30 mouse cellular contexts compared by ENCODE assay signal in genomic region chr4:62486162-62486696, GRCm38 (mm10). TPM values are rescaled to one million over a fixed set of nuclear protein-coding genes. Genes with fewer than 3 reads are reported as not detected.
DNase-seq lines count a peak whose midpoint lies in the region; ATAC-seq and TF ChIP-seq lines count a peak whose summit lies in the region.
"Had no signal": no experiment of that assay in that cellular context is flagged by ENCODE, and none has a peak within 500 bp of the region (broad histone marks: within the 10 kb centered on the region; RNA-seq: fewer than 3 reads in every experiment).

No protein-coding gene starts in this region.

- no peak overlapping the region for H3K4me3 ChIP-seq in kidney, embryonic 14.5 days (ENCODE audit: low read length)
- H3K4me3 ChIP-seq in kidney, embryonic 16.5 days (ENCODE audit: low read length): no peak overlapping the region
- H3K4me3 ChIP-seq in liver, embryonic 14.5 days (ENCODE audit: insufficient read depth in 1 of 2, low read depth in 2 of 2, low read length in 2 of 2): no peak overlapping the region
- H3K4me3 ChIP-seq in liver, postnatal 0 days (ENCODE audit: low read depth, low read length): no peak overlapping the region
- H3K4me3 ChIP-seq: erythroblast, embryonic 14.5 days; forebrain, embryonic 12.5 days; heart, embryonic 10.5 days; heart, embryonic 15.5 days; layer of hippocampus, adult 2 months; left cerebral cortex, adult 2 months; limb, embryonic 12.5 days had no signal

- H3K9me3 ChIP-seq in kidney, embryonic 14.5 days (ENCODE audit: control insufficient read depth, low read length): no peaks in the 10 kb centered on the region
- H3K9me3 ChIP-seq in kidney, embryonic 16.5 days (ENCODE audit: low read length): no peaks in the 10 kb centered on the region
- H3K9me3 ChIP-seq in liver, embryonic 14.5 days (ENCODE audit: control insufficient read depth, low read length): no peaks in the 10 kb centered on the region
- no peaks in the 10 kb centered on the region for H3K9me3 ChIP-seq in liver, postnatal 0 days (ENCODE audit: low read length)
- H3K9me3 ChIP-seq: forebrain, embryonic 12.5 days; heart, embryonic 10.5 days; heart, embryonic 15.5 days; limb, embryonic 12.5 days had no signal

- no peak for TF ChIP-seq CTCF in liver, embryonic 14.5 days (IDR thresholded peaks at IDR 0.05; ENCODE audit: low read depth)
- TF ChIP-seq CTCF in liver, postnatal 0 days (IDR thresholded peaks at IDR 0.05; ENCODE audit: low read depth): no peak

- H3K36me3 ChIP-seq in kidney, embryonic 14.5 days (ENCODE audit: control insufficient read depth, insufficient read depth, low read length): no peaks in the 10 kb centered on the region
- peaks cover under 1% of the 10 kb centered on the region; the same call in 1 of the 2 replicates for H3K36me3 ChIP-seq in kidney, embryonic 16.5 days (ENCODE audit: insufficient read depth, low read length)
- H3K36me3 ChIP-seq in liver, embryonic 14.5 days (replicated peaks; ENCODE audit: control insufficient read depth, insufficient read depth, low read depth): no peaks in the 10 kb centered on the region
- no peaks in the 10 kb centered on the region for H3K36me3 ChIP-seq in liver, postnatal 0 days (replicated peaks; ENCODE audit: insufficient read depth, low read length)
- H3K36me3 ChIP-seq: forebrain, embryonic 12.5 days; heart, embryonic 10.5 days; heart, embryonic 15.5 days; limb, embryonic 12.5 days had no signal

- no peak overlapping the region for H3K4me2 ChIP-seq in kidney, embryonic 14.5 days (replicated peaks; ENCODE audit: low read depth, low read length)
- no peak overlapping the region for H3K4me2 ChIP-seq in kidney, embryonic 16.5 days (replicated peaks; ENCODE audit: low read depth, low read length)
- peak overlapping the region; percentile 28 for H3K4me2 ChIP-seq in liver, embryonic 14.5 days (ENCODE audit: low read depth)
- H3K4me2 ChIP-seq in liver, postnatal 0 days (ENCODE audit: low read depth, low read length): no peak overlapping the region
- H3K4me2 ChIP-seq: forebrain, embryonic 12.5 days; heart, embryonic 15.5 days; limb, embryonic 12.5 days; midbrain, embryonic 11.5 days had no signal

- H3K27me3 ChIP-seq in kidney, embryonic 14.5 days (ENCODE audit: control insufficient read depth, insufficient read depth, low read length): no peaks in the 10 kb centered on the region
- H3K27me3 ChIP-seq in kidney, embryonic 16.5 days (ENCODE audit: insufficient read depth, low read length): no peaks in the 10 kb centered on the region
- peaks cover 7% of the 10 kb centered on the region for H3K27me3 ChIP-seq in liver, embryonic 14.5 days (ENCODE audit: control insufficient read depth, insufficient read depth, low read length)
- H3K27me3 ChIP-seq in liver, postnatal 0 days (ENCODE audit: insufficient read depth, low read length): no peaks in the 10 kb centered on the region
- H3K27me3 ChIP-seq: heart, embryonic 15.5 days; Patski had no signal

- WGBS in kidney, embryonic 14.5 days: 86% methylated on average over 15 of the region's 15 CpGs
- 89% methylated on average over 15 of the region's 15 CpGs for WGBS in kidney, embryonic 16.5 days
- 85% methylated on average over 15 of the region's 15 CpGs for WGBS in liver, embryonic 14.5 days (ENCODE audit: insufficient replicate concordance)
- WGBS in liver, postnatal 0 days (ENCODE audit: insufficient replicate concordance): 94% methylated on average over 15 of the region's 15 CpGs

- peak overlapping the region; percentile 7; the same call in 1 of the 2 replicates for H3K9ac ChIP-seq in kidney, embryonic 14.5 days (ENCODE audit: low read depth, low read length)
- no peak overlapping the region for H3K9ac ChIP-seq in kidney, embryonic 16.5 days (replicated peaks; ENCODE audit: low read length)
- H3K9ac ChIP-seq in liver, embryonic 14.5 days (replicated peaks): no peak overlapping the region
- H3K9ac ChIP-seq in liver, postnatal 0 days (replicated peaks): no peak overlapping the region
- H3K9ac ChIP-seq: forebrain, embryonic 12.5 days; forebrain, postnatal 0 days; heart, embryonic 15.5 days; limb, embryonic 12.5 days had no signal

- no peaks in the 10 kb centered on the region for H3K4me1 ChIP-seq in kidney, embryonic 14.5 days (ENCODE audit: control insufficient read depth, insufficient read depth, low read length)
- no peaks in the 10 kb centered on the region for H3K4me1 ChIP-seq in kidney, embryonic 16.5 days (ENCODE audit: insufficient read depth, low read length)
- H3K4me1 ChIP-seq in liver, embryonic 14.5 days (replicated peaks; ENCODE audit: control insufficient read depth in 2 of 2, insufficient read depth in 2 of 2, low read length in 1 of 2): peaks cover 21 to 27% of the 10 kb centered on the region in 2 experiments
- H3K4me1 ChIP-seq in liver, postnatal 0 days (ENCODE audit: insufficient read depth): 0 out of 2 replicates have a peak, but pooled peaks cover 9% of the 10 kb centered on the region
- H3K4me1 ChIP-seq: forebrain, embryonic 12.5 days; heart, embryonic 15.5 days; limb, embryonic 12.5 days had no signal

- no peak for DNase-seq in liver, embryonic 14.5 days (ENCODE audit: low read depth in 3 of 3, low spot score in 3 of 3)
- DNase-seq in liver, postnatal 0 days: no peak
- DNase-seq in lung, postnatal 10 days: peak; percentile 39
- DNase-seq in adrenal gland, postnatal 25 days: no peak
- DNase-seq in T-cell, adult 2 months (ENCODE audit: low spot score): no peak
- no peak for DNase-seq in thymus, postnatal 4 days
- DNase-seq: cerebellum, adult 11-12 months; forebrain, postnatal 0 days; gastrocnemius, postnatal 10 days; kidney, adult 18-20 months; kidney, postnatal 36 days; spleen, adult 18-20 months; thymus, adult 2 months; thymus, postnatal 36 days had no signal

- TF ChIP-seq EP300 in liver, embryonic 14.5 days (IDR thresholded peaks at IDR 0.05; ENCODE audit: low read depth): no peak
- TF ChIP-seq EP300 in liver, postnatal 0 days (IDR thresholded peaks at IDR 0.05; ENCODE audit: low read depth): no peak

- no peak overlapping the region for H3K27ac ChIP-seq in kidney, embryonic 14.5 days (ENCODE audit: low read depth, low read length)
- no peak overlapping the region for H3K27ac ChIP-seq in kidney, embryonic 16.5 days (ENCODE audit: low read length)
- H3K27ac ChIP-seq in liver, embryonic 14.5 days: no peak overlapping the region
- H3K27ac ChIP-seq in liver, postnatal 0 days (ENCODE audit: low read depth): no peak overlapping the region
- H3K27ac ChIP-seq: forebrain, embryonic 12.5 days; heart, embryonic 10.5 days; heart, embryonic 15.5 days; layer of hippocampus, adult 2 months; left cerebral cortex, adult 2 months; limb, embryonic 12.5 days had no signal

- ATAC-seq in kidney, embryonic 14.5 days (ENCODE audit: low FRiP score, low TSS enrichment): 0 out of 2 replicates have a peak, but pooled peaks have one; percentile 17
- ATAC-seq in kidney, embryonic 16.5 days (ENCODE audit: low FRiP score, low TSS enrichment): no peak
- ATAC-seq in liver, embryonic 14.5 days (ENCODE audit: insufficient read depth): no peak
- ATAC-seq in liver, postnatal 0 days: no peak
- ATAC-seq: forebrain, postnatal 0 days; hindbrain, embryonic 16.5 days; midbrain, embryonic 16.5 days; Patski had no signal

RNA-seq across cellular contexts. Expression of gene Bspry, which starts 6.4 kb away (rescaled TPM):
- polyA plus RNA-seq in kidney, embryonic 14.5 days (2014; fragmentation: Nextera tagmentation; extraction: Ambion mirVana): 16.8 and 25.8 TPM in 2 replicates
- polyA plus RNA-seq in kidney, embryonic 16.5 days (2015; fragmentation: Nextera tagmentation; extraction: Ambion mirVana): 25.9 and 28.3 TPM in 2 replicates
- polyA plus RNA-seq in liver, embryonic 14.5 days (2012; rRNA removed): 0.19 and 0.25 TPM in 2 replicates
- polyA plus RNA-seq in liver, embryonic 14.5 days (2014; fragmentation: Nextera tagmentation; extraction: Ambion mirVana): 0.17 and 0.23 TPM in 2 replicates
- polyA plus RNA-seq in liver, postnatal 0 days (2015; fragmentation: Nextera tagmentation; extraction: Ambion mirVana): 0.18 and 0.26 TPM in 2 replicates
- 2.4 and 3.5 TPM in 2 replicates for total RNA-seq in adrenal gland, postnatal 25 days (2021)
- total RNA-seq: heart, postnatal 25 days had no signal
- polyA plus RNA-seq: erythroblast, embryonic 14.5 days had no signal

RNA-seq across cellular contexts. Expression of gene Wdr31, which starts 15.5 kb away (rescaled TPM):
- 11.6 and 12.6 TPM in 2 replicates for polyA plus RNA-seq in kidney, embryonic 14.5 days (2014; fragmentation: Nextera tagmentation; extraction: Ambion mirVana)
- polyA plus RNA-seq in kidney, embryonic 16.5 days (2015; fragmentation: Nextera tagmentation; extraction: Ambion mirVana): 13.2 and 14.3 TPM in 2 replicates
- 0.58 and 0.83 TPM in 2 replicates for polyA plus RNA-seq in liver, embryonic 14.5 days (2012; rRNA removed)
- 1.6 and 1.7 TPM in 2 replicates for polyA plus RNA-seq in liver, embryonic 14.5 days (2014; fragmentation: Nextera tagmentation; extraction: Ambion mirVana)
- polyA plus RNA-seq in liver, postnatal 0 days (2015; fragmentation: Nextera tagmentation; extraction: Ambion mirVana): 0.34 and 1.00 TPM in 2 replicates
- 2.4 and 3.0 TPM in 2 replicates for total RNA-seq in adrenal gland, postnatal 25 days (2021)
- total RNA-seq: megakaryocyte, adult 5-6 weeks had no signal
- polyA plus RNA-seq: erythroblast, embryonic 14.5 days had no signal

RNA-seq across cellular contexts. Expression of gene Hdhd3, which starts 17.0 kb away (rescaled TPM):
- polyA plus RNA-seq in kidney, embryonic 14.5 days (2014; fragmentation: Nextera tagmentation; extraction: Ambion mirVana): 16.4 and 16.8 TPM in 2 replicates
- polyA plus RNA-seq in kidney, embryonic 16.5 days (2015; fragmentation: Nextera tagmentation; extraction: Ambion mirVana): 17.3 and 20.6 TPM in 2 replicates
- polyA plus RNA-seq in liver, embryonic 14.5 days (2012; rRNA removed): 3.6 and 4.2 TPM in 2 replicates
- 6.4 and 9.1 TPM in 2 replicates for polyA plus RNA-seq in liver, embryonic 14.5 days (2014; fragmentation: Nextera tagmentation; extraction: Ambion mirVana)
- polyA plus RNA-seq in liver, postnatal 0 days (2015; fragmentation: Nextera tagmentation; extraction: Ambion mirVana): 19.7 and 20.3 TPM in 2 replicates
- 10.2 and 14.6 TPM in 2 replicates for total RNA-seq in adrenal gland, postnatal 25 days (2021)
- total RNA-seq: megakaryocyte, adult 5-6 weeks; neutrophil, adult 5-6 weeks had no signal

RNA-seq across cellular contexts. Expression of gene Alad, which starts 33.5 kb away (rescaled TPM):
- polyA plus RNA-seq in kidney, embryonic 14.5 days (2014; fragmentation: Nextera tagmentation; extraction: Ambion mirVana): 107 and 108 TPM in 2 replicates
- 108 and 113 TPM in 2 replicates for polyA plus RNA-seq in kidney, embryonic 16.5 days (2015; fragmentation: Nextera tagmentation; extraction: Ambion mirVana)
- 296 and 338 TPM in 2 replicates for polyA plus RNA-seq in liver, embryonic 14.5 days (2012; rRNA removed)
- 629 and 675 TPM in 2 replicates for polyA plus RNA-seq in liver, embryonic 14.5 days (2014; fragmentation: Nextera tagmentation; extraction: Ambion mirVana)
- polyA plus RNA-seq in liver, postnatal 0 days (2015; fragmentation: Nextera tagmentation; extraction: Ambion mirVana): 295 and 303 TPM in 2 replicates
- total RNA-seq in adrenal gland, postnatal 25 days (2021): 78.1 and 97.7 TPM in 2 replicates

RNA-seq across cellular contexts. Expression of gene Pole3, which starts 38.6 kb away (rescaled TPM):
- polyA plus RNA-seq in kidney, embryonic 14.5 days (2014; fragmentation: Nextera tagmentation; extraction: Ambion mirVana): 89.5 and 104 TPM in 2 replicates
- polyA plus RNA-seq in kidney, embryonic 16.5 days (2015; fragmentation: Nextera tagmentation; extraction: Ambion mirVana): 97.0 and 102 TPM in 2 replicates
- 24.3 and 37.4 TPM in 2 replicates for polyA plus RNA-seq in liver, embryonic 14.5 days (2012; rRNA removed)
- 54.7 and 59.8 TPM in 2 replicates for polyA plus RNA-seq in liver, embryonic 14.5 days (2014; fragmentation: Nextera tagmentation; extraction: Ambion mirVana)
- 26.4 and 29.2 TPM in 2 replicates for polyA plus RNA-seq in liver, postnatal 0 days (2015; fragmentation: Nextera tagmentation; extraction: Ambion mirVana)
- total RNA-seq in adrenal gland, postnatal 25 days (2021): 49.0 and 52.2 TPM in 2 replicates

Comparison
In these comparisons a context has a peak if more than half of its experiments do, and no peak if none do; other contexts are left out.
1. RNA of gene Bspry, which starts 6.4 kb away (polyA plus RNA-seq): 25.9 to 28.3 TPM in kidney, embryonic 16.5 days and 16.8 to 25.8 TPM in kidney, embryonic 14.5 days; 0.17 to 0.25 TPM in liver, embryonic 14.5 days and 0.18 to 0.26 TPM in liver, postnatal 0 days; every median in the first group is over 10 times any median in the second.